Mouse (Mus musculus): ENCODE data around the gene Tigd2.

DNA sequence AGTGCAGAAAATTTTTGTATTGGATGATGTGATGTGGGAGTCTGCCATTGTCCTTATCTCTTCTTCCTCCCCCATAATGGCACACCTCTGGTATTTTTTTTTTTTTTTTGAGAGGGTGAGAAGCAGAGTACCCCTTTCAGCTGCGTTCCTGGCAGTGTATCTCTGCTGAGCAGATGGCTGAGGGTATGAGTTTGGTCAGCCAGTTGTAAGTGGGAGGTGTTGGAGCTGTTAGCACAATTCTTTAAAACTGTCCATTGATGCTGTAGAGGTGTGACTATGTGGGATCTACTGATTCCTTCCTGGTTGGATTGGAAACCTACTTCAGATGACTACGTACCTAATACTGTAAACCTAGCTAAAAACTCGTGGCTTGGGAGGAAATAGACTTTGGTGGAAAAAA is 10.3 kb upstream of the Tigd2 start:
- TF ChIP-seq EP300 (IDR thresholded peaks at IDR 0.05; ENCODE audit: insufficient read depth, low read depth, low read length) (no peak), CTCF (IDR thresholded peaks at IDR 0.05) (no peak), POLR2A (IDR thresholded peaks at IDR 0.05; ENCODE audit: insufficient read depth, low read depth, low read length) (no peak)
